Mouse (Mus musculus): ENCODE results near the gene Mfap3. TPM values are rescaled to one million over a fixed set of nuclear protein-coding genes. Genes with fewer than 3 reads are reported as not detected.

Mfap3 gene
- polyA plus RNA-seq, 1 experiment, result 0.05 TPM

GRCm38 (mm10) chr11:57568950-57569490 lies 50.6 kb downstream of the Mfap3 start:
- H3K36me3 ChIP-seq (ENCODE audit: control insufficient read depth), result no peaks in the 10 kb centered on the region
- peaks cover 5% of the 10 kb centered on the region for H3K27me3 ChIP-seq (ENCODE audit: control insufficient read depth)
- H3K9me3 ChIP-seq (ENCODE audit: control insufficient read depth, low read length), result no peaks in the 10 kb centered on the region
- peaks cover 2% of the 10 kb centered on the region for H3K4me1 ChIP-seq (ENCODE audit: control insufficient read depth)
- TF ChIP-seq GATA1 (IDR thresholded peaks at IDR 0.05; ENCODE audit: low read length) (no peak), TAL1 (IDR thresholded peaks at IDR 0.05; ENCODE audit: low read length) (no peak)
- H3K4me3 ChIP-seq (replicated peaks), result no peak overlapping the region

- peaks cover 5% of the 10 kb centered on the region for H3K27me3 ChIP-seq (ENCODE audit: control insufficient read depth)
- no peaks in the 10 kb centered on the region for H3K36me3 ChIP-seq (ENCODE audit: control insufficient read depth)
- no peak for TF ChIP-seq GATA1 (IDR thresholded peaks at IDR 0.05; ENCODE audit: low read length)
- no peak for TF ChIP-seq TAL1 (IDR thresholded peaks at IDR 0.05; ENCODE audit: low read length)
- peaks cover 2% of the 10 kb centered on the region for H3K4me1 ChIP-seq (ENCODE audit: control insufficient read depth)
- H3K4me3 ChIP-seq (replicated peaks), result no peak overlapping the region
- H3K9me3 ChIP-seq (ENCODE audit: control insufficient read depth, low read length), result no peaks in the 10 kb centered on the region
Measured at GRCm38 (mm10) chr11:57571035-57571434, 52.6 kb downstream of the Mfap3 start.

GRCm38 (mm10) chr11:57573686-57574274 lies 55.3 kb downstream of the Mfap3 start:
- Histone ChIP-seq H3K27me3 (ENCODE audit: control insufficient read depth) (peaks cover 3% of the 10 kb centered on the region; the same call in 1 of the 2 replicates), H3K9me3 (ENCODE audit: control insufficient read depth, low read length) (no peaks in the 10 kb centered on the region), H3K4me1 (ENCODE audit: control insufficient read depth) (peaks cover 2% of the 10 kb centered on the region), H3K4me3 (replicated peaks) (no peak overlapping the region), H3K36me3 (ENCODE audit: control insufficient read depth) (no peaks in the 10 kb centered on the region)
- TF ChIP-seq TAL1 (IDR thresholded peaks at IDR 0.05; ENCODE audit: low read length) (no peak), GATA1 (IDR thresholded peaks at IDR 0.05; ENCODE audit: low read length) (no peak)

GRCm38 (mm10) chr11:57576871-57577515 lies 58.5 kb downstream of the Mfap3 start:
- Histone ChIP-seq H3K4me1 (ENCODE audit: control insufficient read depth) (no peaks in the 10 kb centered on the region), H3K9me3 (ENCODE audit: control insufficient read depth, low read length) (no peaks in the 10 kb centered on the region), H3K4me3 (replicated peaks) (no peak overlapping the region), H3K27me3 (ENCODE audit: control insufficient read depth) (peaks cover 3% of the 10 kb centered on the region; the same call in 1 of the 2 replicates), H3K36me3 (ENCODE audit: control insufficient read depth) (no peaks in the 10 kb centered on the region)
- TF ChIP-seq TAL1 (IDR thresholded peaks at IDR 0.05; ENCODE audit: low read length), result no peak
- no peak for TF ChIP-seq GATA1 (IDR thresholded peaks at IDR 0.05; ENCODE audit: low read length)

- Histone ChIP-seq H3K4me1 (ENCODE audit: control insufficient read depth) (peaks cover 11% of the 10 kb centered on the region), H3K9me3 (ENCODE audit: control insufficient read depth, low read length) (no peaks in the 10 kb centered on the region), H3K36me3 (ENCODE audit: control insufficient read depth) (no peaks in the 10 kb centered on the region), H3K4me3 (replicated peaks) (no peak overlapping the region), H3K27me3 (ENCODE audit: control insufficient read depth) (no peaks in the 10 kb centered on the region; the same call in 1 of the 2 replicates)
- TF ChIP-seq TAL1 (IDR thresholded peaks at IDR 0.05; ENCODE audit: low read length) (no peak), GATA1 (IDR thresholded peaks at IDR 0.05; ENCODE audit: low read length) (no peak)
Measured at GRCm38 (mm10) chr11:57582818-57583635, 64.6 kb downstream of the Mfap3 start.

Other genes with a start within 250 kb of the Mfap3 start
- 0.27 and 0.41 TPM in 2 replicates for gene Fam114a2, start within 50 bp of the Mfap3 start, polyA plus RNA-seq (2012)
- 7.3 and 7.8 TPM in 2 replicates for gene Galnt10, start 126.8 kb downstream of the Mfap3 start, polyA plus RNA-seq (2012)